Mouse (Mus musculus) lung, embryonic 16.5 days (tissue): ENCODE measurements around the gene Macrod2. TPM values are rescaled to one million over a fixed set of nuclear protein-coding genes. Genes with fewer than 3 reads are reported as not detected.
A peak's percentile ranks its signal among the peaks of the same experiment; 100 is the strongest.

Source experiments
- ATAC-seq: fragments of 200-750 bp; cut with Nextera tagmentation; 2 replicates; pipeline ENCODE4 v1.8.0; 2017; ENCODE audit warnings: low read depth, mild to moderate bottlenecking, moderate library complexity
- H3K27ac ChIP-seq: fragments of 300-500 bp; sonication (generic); 2 replicates; pipeline ENCODE4 v1.5.1; 2014; ENCODE audit warnings: mild to moderate bottlenecking, control low read depth, low read length
- H3K27me3 ChIP-seq: fragments of 300-500 bp; sonication (generic); 2 replicates; pipeline ENCODE4 v1.6.1; 2014; ENCODE audit warnings: low read depth, low read length, mixed read lengths; ENCODE audit not compliant: control insufficient read depth, insufficient read depth
- H3K36me3 ChIP-seq: fragments of 300-500 bp; sonication (generic); 2 replicates; pipeline ENCODE4 v1.6.1; 2014; ENCODE audit warnings: low read length; ENCODE audit not compliant: control insufficient read depth, insufficient read depth
- H3K4me1 ChIP-seq: fragments of 300-500 bp; sonication (generic); replicated peaks from 2 replicates; pipeline ENCODE4 v1.6.1; 2014; ENCODE audit warnings: low read length, mixed read lengths; ENCODE audit not compliant: control insufficient read depth, insufficient read depth
- H3K4me2 ChIP-seq: fragments of 300-500 bp; sonication (generic); 2 replicates; pipeline ENCODE4 v1.6.1; 2014; ENCODE audit warnings: low read depth, low read length, control low read depth
- H3K4me3 ChIP-seq: fragments of 300-500 bp; sonication (generic); 2 replicates; pipeline ENCODE4 v1.5.1; 2014; ENCODE audit warnings: mild to moderate bottlenecking, low read length, control low read depth
- H3K9ac ChIP-seq: fragments of 300-500 bp; sonication (generic); 2 replicates; pipeline ENCODE4 v1.6.1; 2014; ENCODE audit warnings: low read length, control low read depth
- H3K9me3 ChIP-seq: fragments of 300-500 bp; sonication (generic); 2 replicates; pipeline ENCODE4 v1.6.1; 2016; ENCODE audit warnings: low read length; ENCODE audit not compliant: control insufficient read depth
- WGBS: fragments of 180-500 bp; shearing (Covaris S2); extraction: QIAGEN DNeasy Blood & Tissue Kit; methylation state at CpG from one replicate; pipeline ENCODE4 v1.1.7; 2014; 5-methylcytosine and 5-hydroxymethylcytosine counted together
- polyA plus RNA-seq: library from polyadenylated mRNA; unstranded; fragments of >200 nt; fragmentation: Nextera tagmentation; extraction: Ambion mirVana; gene quantifications from 2 replicates; pipeline ENCODE4 v1.2.1, GENCODE M21; 2015

Macrod2 gene
- polyA plus RNA-seq, 1 experiment from 2014 or later: 32.1 TPM

GRCm38 (mm10) chr2:142055576-142055975, 1660.5 kb downstream of the Macrod2 start:
- 90% methylated on average over 6 of the region's 6 CpGs for WGBS
- ATAC-seq: no peak
- H3K4me2 ChIP-seq: no peak overlapping the region
- no peak overlapping the region for H3K9ac ChIP-seq
- H3K4me1 ChIP-seq: no peaks in the 10 kb centered on the region; the same call in 1 of the 2 replicates
- no peaks in the 10 kb centered on the region for H3K27me3 ChIP-seq
- no peaks in the 10 kb centered on the region for H3K9me3 ChIP-seq
- H3K4me3 ChIP-seq: no peak overlapping the region
- H3K36me3 ChIP-seq: no peaks in the 10 kb centered on the region
- no peak overlapping the region for H3K27ac ChIP-seq

DNA sequence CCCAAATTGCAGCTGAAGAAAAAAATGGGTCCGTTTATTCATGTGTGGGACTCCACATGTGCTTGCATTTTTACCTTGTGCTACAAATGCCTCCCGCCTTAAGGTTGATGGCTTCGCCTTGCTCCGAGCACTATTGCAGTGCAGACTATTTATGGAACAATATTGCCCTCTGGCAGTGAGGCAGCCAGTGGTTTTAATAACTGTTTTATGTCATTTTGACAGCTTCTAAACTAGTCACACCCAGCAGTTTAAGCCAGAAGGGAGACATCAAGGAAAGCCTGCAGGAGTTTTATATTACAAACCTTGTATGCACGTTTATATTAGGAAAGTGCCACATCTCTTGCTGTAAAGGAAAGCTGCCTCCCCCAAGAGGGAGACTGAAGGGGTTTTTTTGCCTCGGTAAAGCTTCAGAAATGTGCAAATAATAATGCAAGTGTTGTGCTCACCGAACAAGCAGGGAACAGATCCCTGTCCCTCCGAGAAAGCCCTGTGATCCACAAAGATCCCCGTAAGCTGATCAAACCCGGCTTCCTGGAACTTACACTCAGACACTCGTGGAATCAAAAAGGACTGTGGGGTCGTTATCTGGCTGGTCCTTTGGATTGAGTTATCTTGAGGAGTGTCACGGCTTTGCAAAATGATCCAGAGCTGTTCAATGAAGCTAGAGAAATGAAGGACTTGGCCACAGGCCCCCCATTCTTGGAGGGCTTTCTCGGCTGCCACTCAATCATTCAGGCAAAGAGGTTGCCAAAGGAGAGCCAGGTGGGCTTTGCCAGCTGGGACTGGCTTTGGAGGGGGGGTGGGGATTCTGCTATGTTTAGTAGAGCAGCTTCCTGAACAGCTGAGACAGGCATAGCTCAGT, 1663.0 kb downstream of the Macrod2 start:
- H3K27me3 ChIP-seq: no peaks in the 10 kb centered on the region
- H3K4me3 ChIP-seq: no peak overlapping the region
- no peak overlapping the region for H3K9ac ChIP-seq
- no peak overlapping the region for H3K27ac ChIP-seq
- no peak for ATAC-seq
- no peaks in the 10 kb centered on the region; the same call in 1 of the 2 replicates for H3K4me1 ChIP-seq
- no peaks in the 10 kb centered on the region for H3K36me3 ChIP-seq
- no peaks in the 10 kb centered on the region for H3K9me3 ChIP-seq
- WGBS: 38% methylated on average over 14 of the region's 14 CpGs
- H3K4me2 ChIP-seq: 0 out of 2 replicates have a peak overlapping the region, but pooled peaks have one; percentile 1

DNA sequence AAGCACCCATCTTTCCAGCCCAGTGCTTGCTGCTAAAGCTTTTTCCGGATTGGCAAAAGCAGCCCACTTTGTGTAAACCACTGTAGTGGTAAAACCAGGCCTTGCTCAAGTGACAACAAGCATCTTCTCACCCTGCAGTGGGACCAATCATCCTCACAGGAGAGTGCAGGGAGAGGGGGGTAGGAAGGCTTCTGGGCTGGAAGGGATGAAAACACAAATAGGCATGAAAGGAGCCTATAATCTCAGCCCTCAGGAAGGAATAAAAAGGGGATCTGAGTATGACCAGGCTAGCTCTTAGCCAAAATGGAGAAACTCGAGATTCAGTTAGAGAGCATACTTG, 1663.6 kb downstream of the Macrod2 start:
- H3K9ac ChIP-seq: no peak overlapping the region
- H3K4me2 ChIP-seq: no peak overlapping the region
- no peaks in the 10 kb centered on the region for H3K27me3 ChIP-seq
- no peak overlapping the region for H3K4me3 ChIP-seq
- no peaks in the 10 kb centered on the region for H3K9me3 ChIP-seq
- no peaks in the 10 kb centered on the region; the same call in 1 of the 2 replicates for H3K4me1 ChIP-seq
- H3K27ac ChIP-seq: no peak overlapping the region
- ATAC-seq: no peak
- 36% methylated on average over 2 of the region's 2 CpGs for WGBS
- no peaks in the 10 kb centered on the region for H3K36me3 ChIP-seq

GRCm38 (mm10) chr2:142108947-142109346, 1713.8 kb downstream of the Macrod2 start:
- no peaks in the 10 kb centered on the region for H3K27me3 ChIP-seq

GRCm38 (mm10) chr2:142116623-142117022, 1721.5 kb downstream of the Macrod2 start:
- no peaks in the 10 kb centered on the region for H3K27me3 ChIP-seq

More at GRCm38 (mm10) chr2:142108947-142109346, 1713.8 kb downstream of the Macrod2 start:
- Histone ChIP-seq H3K9me3 (no peaks in the 10 kb centered on the region), H3K36me3 (no peaks in the 10 kb centered on the region), H3K4me3 (no peak overlapping the region), H3K4me2 (no peak overlapping the region), H3K27ac (no peak overlapping the region), H3K4me1 (no peaks in the 10 kb centered on the region), H3K9ac (no peak overlapping the region)
- no peak for ATAC-seq
- WGBS: 70% methylated on average over 3 of the region's 3 CpGs

GRCm38 (mm10) chr2:142128109-142128508, 1733.0 kb downstream of the Macrod2 start:
- 47% methylated on average over 3 of the region's 3 CpGs for WGBS
- H3K4me2 ChIP-seq: no peak overlapping the region
- no peaks in the 10 kb centered on the region for H3K9me3 ChIP-seq
- no peaks in the 10 kb centered on the region for H3K4me1 ChIP-seq
- no peak for ATAC-seq
- no peaks in the 10 kb centered on the region for H3K27me3 ChIP-seq
- H3K9ac ChIP-seq: no peak overlapping the region
- no peak overlapping the region for H3K27ac ChIP-seq
- no peak overlapping the region for H3K4me3 ChIP-seq
- no peaks in the 10 kb centered on the region for H3K36me3 ChIP-seq

More at GRCm38 (mm10) chr2:142116623-142117022, 1721.5 kb downstream of the Macrod2 start:
- Histone ChIP-seq H3K27ac (no peak overlapping the region; the same call in 1 of the 2 replicates), H3K9me3 (no peaks in the 10 kb centered on the region), H3K4me2 (no peak overlapping the region), H3K36me3 (no peaks in the 10 kb centered on the region), H3K4me1 (no peaks in the 10 kb centered on the region), H3K9ac (no peak overlapping the region), H3K4me3 (no peak overlapping the region)
- peak; percentile 98 for ATAC-seq
- 74% methylated on average over 1 of the region's 1 CpGs for WGBS

DNA sequence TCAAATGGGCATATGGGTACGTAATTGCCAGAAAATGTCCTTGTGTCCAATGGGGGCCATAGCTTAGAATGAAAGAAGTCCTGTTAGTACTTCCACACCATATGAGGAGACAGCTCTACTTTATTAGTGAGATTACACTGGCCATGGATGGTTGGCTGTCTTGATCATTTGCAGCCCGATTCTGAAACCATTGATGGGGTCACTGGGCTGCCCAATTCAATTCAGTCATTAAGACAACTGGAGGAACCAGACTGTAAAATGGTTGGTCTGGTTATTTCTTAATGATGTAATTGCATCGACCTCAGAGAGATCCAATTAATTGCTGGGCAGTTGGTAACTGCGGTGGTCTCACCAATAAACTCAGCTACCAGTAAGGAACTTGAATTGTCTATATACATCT, 1734.1 kb downstream of the Macrod2 start:
- 91% methylated on average over 4 of the region's 4 CpGs for WGBS
- no peak for ATAC-seq

DNA sequence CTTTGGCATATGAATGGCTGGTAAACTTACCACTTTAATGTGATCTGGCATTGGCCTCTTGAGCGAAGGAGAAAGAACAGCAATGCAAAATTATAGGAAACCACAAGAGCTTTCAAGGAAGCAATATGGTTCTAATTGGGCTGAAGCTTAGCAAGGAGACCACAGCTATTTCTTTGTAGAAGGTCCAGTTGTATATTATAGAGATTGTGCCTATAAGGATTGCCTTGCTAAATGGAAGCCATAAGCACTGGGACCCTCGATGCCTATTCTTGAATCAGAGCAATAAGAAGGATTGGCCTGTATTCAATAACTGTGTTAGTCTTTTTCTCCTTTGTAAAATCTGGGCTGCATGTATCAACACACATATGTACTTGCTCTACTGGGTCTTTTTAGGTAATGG, 1754.2 kb downstream of the Macrod2 start:
- no peak overlapping the region for H3K4me2 ChIP-seq
- H3K36me3 ChIP-seq: no peaks in the 10 kb centered on the region
- H3K9me3 ChIP-seq: no peaks in the 10 kb centered on the region
- H3K9ac ChIP-seq: no peak overlapping the region
- 88% methylated on average over 2 of the region's 2 CpGs for WGBS
- no peaks in the 10 kb centered on the region for H3K27me3 ChIP-seq
- no peaks in the 10 kb centered on the region for H3K4me1 ChIP-seq
- no peak for ATAC-seq
- H3K4me3 ChIP-seq: no peak overlapping the region
- no peak overlapping the region for H3K27ac ChIP-seq

More for the DNA sequence above, 1734.1 kb downstream of the Macrod2 start:
- no peaks in the 10 kb centered on the region for H3K27me3 ChIP-seq
- H3K4me1 ChIP-seq: no peaks in the 10 kb centered on the region
- H3K4me2 ChIP-seq: no peak overlapping the region
- H3K36me3 ChIP-seq: no peaks in the 10 kb centered on the region
- no peaks in the 10 kb centered on the region for H3K9me3 ChIP-seq
- no peak overlapping the region for H3K9ac ChIP-seq
- H3K27ac ChIP-seq: no peak overlapping the region
- no peak overlapping the region for H3K4me3 ChIP-seq

- Histone ChIP-seq H3K4me2 (no peak overlapping the region), H3K27me3 (no peaks in the 10 kb centered on the region), H3K4me3 (no peak overlapping the region), H3K27ac (no peak overlapping the region), H3K9ac (no peak overlapping the region), H3K4me1 (no peaks in the 10 kb centered on the region), H3K36me3 (no peaks in the 10 kb centered on the region), H3K9me3 (no peaks in the 10 kb centered on the region)
- WGBS: 30% methylated on average over 10 of the region's 10 CpGs
- no peak for ATAC-seq
Measured at GRCm38 (mm10) chr2:142163506-142164275, 1768.6 kb downstream of the Macrod2 start.
